Mouse (Mus musculus) adrenal gland (tissue): ENCODE results near the gene Zfp987.
"Not testable (repeated sequence)": the region's sequence is repeated elsewhere in the genome, so short reads cannot be mapped to it uniquely, and the experiment has no call there.

ENCODE experiments used
- intact Hi-C: fragments of 180-260 bp; cut with DNase I; formaldehyde crosslinking; loops from one replicate; pipeline ENCODE4 v1.15.1; 2025

The Zfp987 gene

DNA sequence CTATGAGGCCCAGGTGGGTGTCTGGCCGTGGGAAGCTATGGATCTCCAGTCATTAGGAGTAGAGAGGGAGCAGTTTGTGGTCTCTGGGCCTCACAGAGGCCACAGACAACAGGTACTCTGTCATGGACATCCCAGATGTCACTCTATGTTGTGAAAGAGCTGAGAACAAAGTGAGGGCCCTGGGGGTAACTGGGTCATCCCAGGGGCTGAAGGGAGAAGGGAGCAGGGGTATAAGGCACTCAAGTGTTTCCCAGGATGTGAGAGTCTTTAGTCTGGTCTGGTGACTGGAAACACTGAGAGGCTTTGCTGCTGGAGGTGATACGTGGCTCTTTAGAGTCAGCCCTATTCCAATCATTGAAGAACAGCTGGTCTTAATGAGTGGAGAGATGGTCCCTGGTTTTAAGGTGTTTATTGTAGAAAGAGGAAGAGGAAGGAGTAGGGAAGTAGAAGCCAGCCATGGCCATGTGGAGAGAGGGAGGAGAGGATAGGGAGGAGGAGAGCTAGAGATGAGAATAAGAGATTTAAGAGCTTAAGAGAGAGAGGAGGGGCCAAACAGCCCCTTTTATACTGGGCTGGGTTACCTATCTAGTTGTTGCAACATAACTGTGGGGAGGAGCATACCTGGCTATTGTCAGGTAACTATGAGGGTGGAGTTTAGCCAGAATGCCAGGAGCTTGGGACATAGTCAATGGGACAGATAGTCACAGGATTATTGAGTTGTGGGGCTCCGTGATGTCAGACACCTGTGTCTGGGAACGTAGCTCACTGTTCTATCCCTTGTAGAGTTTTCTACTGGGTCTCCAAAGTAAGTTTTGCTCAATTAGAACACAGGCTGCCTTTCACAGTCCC lies 76.5 kb downstream of the Zfp987 start:
- intact Hi-C loops = not testable (repeated sequence)
